Mouse (Mus musculus): ENCODE data around the gene Hist2h3b. TPM values are rescaled to one million over a fixed set of nuclear protein-coding genes. Genes with fewer than 3 reads are reported as not detected.

Gene Hist2h3b
- total and polyA plus RNA-seq, 3 experiments = 12.1 to 1,421 (median 39.4) TPM

- H3K27ac ChIP-seq (ENCODE audit: insufficient read depth, low read depth) = no peak overlapping the region
- no peak overlapping the region for H3K4me2 ChIP-seq (ENCODE audit: insufficient read depth, low read depth, poor library complexity, severe bottlenecking)
- H3K9ac ChIP-seq (ENCODE audit: insufficient read depth, low read depth) = no peak overlapping the region
- no peak for DNase-seq (ENCODE audit: extremely low read depth)
- peaks cover 3% of the 10 kb centered on the region for H3K9me3 ChIP-seq (replicated peaks; ENCODE audit: low read length)
- in situ Hi-C loops (cut with MboI; ENCODE audit: low pct_ligation_motif_present, low pct_unique_long_range_greater_than_20kb, low sequenced_read_pairs) = loop anchor here (25.0 kb wide), 1 partner anchor 238 kb away; the partner anchor contains the start of gene Hfe2
- no peak overlapping the region for H3K4me3 ChIP-seq (replicated peaks in 1 of 3; ENCODE audit: low read depth in 2 of 3, low read length in 2 of 3, poor library complexity in 1 of 3)
- peaks cover 26% of the 10 kb centered on the region for H3K27me3 ChIP-seq (replicated peaks)
- no peaks in the 10 kb centered on the region for H3K36me3 ChIP-seq (replicated peaks in 1 of 2; ENCODE audit: control insufficient read depth in 1 of 2, insufficient read depth in 1 of 2, low read length in 1 of 2)
- H3K4me1 ChIP-seq (ENCODE audit: control insufficient read depth in 1 of 2, insufficient read depth in 2 of 2) = peaks cover 10 to 15% of the 10 kb centered on the region in 2 experiments
- no peaks in the 10 kb centered on the region for H3K79me2 ChIP-seq (replicated peaks; ENCODE audit: control insufficient read depth, extremely low read depth, insufficient read depth, poor library complexity, severe bottlenecking)
- dilution Hi-C loops (cut with MboI; ENCODE audit: extremely low pct_ligation_motif_present, extremely low pct_unique_long_range_greater_than_20kb, low sequenced_read_pairs) = no loop called here
- TF ChIP-seq MAZ (IDR thresholded peaks at IDR 0.05; ENCODE audit: low read depth, low read length) = no peak
These were observed 31.1 kb downstream of the Hist2h3b start for GRCm38 (mm10) chr3:96299562-96299961.

- in situ Hi-C loops (cut with MboI; ENCODE audit: low pct_ligation_motif_present, low pct_unique_long_range_greater_than_20kb, low sequenced_read_pairs) = no loop called here
- Histone ChIP-seq H3K4me1 (ENCODE audit: control insufficient read depth in 1 of 2, insufficient read depth in 2 of 2) (peaks cover 10 to 15% of the 10 kb centered on the region in 2 experiments), H3K27me3 (replicated peaks) (peaks cover 24% of the 10 kb centered on the region), H3K4me2 (ENCODE audit: insufficient read depth, low read depth, poor library complexity, severe bottlenecking) (peak overlapping the region; percentile 78), H3K27ac (ENCODE audit: insufficient read depth, low read depth) (no peak overlapping the region), H3K9ac (ENCODE audit: insufficient read depth, low read depth) (peak overlapping the region; percentile 57), H3K36me3 (replicated peaks in 1 of 2; ENCODE audit: control insufficient read depth in 1 of 2, insufficient read depth in 1 of 2, low read length in 1 of 2) (no peaks in the 10 kb centered on the region), H3K9me3 (replicated peaks; ENCODE audit: low read length) (peaks cover 3% of the 10 kb centered on the region), H3K79me2 (replicated peaks; ENCODE audit: control insufficient read depth, extremely low read depth, insufficient read depth, poor library complexity, severe bottlenecking) (no peaks in the 10 kb centered on the region), H3K4me3 (replicated peaks in 1 of 3; ENCODE audit: low read depth in 2 of 3, low read length in 2 of 3, poor library complexity in 1 of 3) (peak overlapping the region; percentile 57 to 64 (median 62))
- dilution Hi-C loops (cut with MboI; ENCODE audit: extremely low pct_ligation_motif_present, extremely low pct_unique_long_range_greater_than_20kb, low sequenced_read_pairs) = no loop called here
- DNase-seq (ENCODE audit: extremely low read depth) = peak; percentile 51
- TF ChIP-seq NELFE (IDR thresholded peaks at IDR 0.05; ENCODE audit: low read depth, low read length) (no peak), KAT2A (IDR thresholded peaks at IDR 0.05; ENCODE audit: insufficient replicate concordance, low read length) (no peak), E2F4 (IDR thresholded peaks at IDR 0.05; ENCODE audit: insufficient replicate concordance, low read depth, low read length) (0 out of 2 replicates have a peak, but pooled peaks have one; percentile 16), ZNF384 (IDR thresholded peaks at IDR 0.05; ENCODE audit: low read depth, low read length) (no peak), MAFK (IDR thresholded peaks at IDR 0.05; ENCODE audit: insufficient replicate concordance, low read length) (peak; percentile 99), GABPA (IDR thresholded peaks at IDR 0.05; ENCODE audit: insufficient replicate concordance, low read depth, low read length) (no peak), USF1 (IDR thresholded peaks at IDR 0.05; ENCODE audit: low read depth, low read length) (no peak), ETS1 (conservative IDR thresholded peaks at IDR 0.05; ENCODE audit: low read depth, low read length) (peak; percentile 54), USF2 (conservative IDR thresholded peaks at IDR 0.05; ENCODE audit: low read depth, low read length) (no peak), MAZ (IDR thresholded peaks at IDR 0.05; ENCODE audit: low read depth, low read length) (0 out of 2 replicates have a peak, but pooled peaks have one; percentile 56), BHLHE40 (IDR thresholded peaks at IDR 0.05; ENCODE audit: low read depth, low read length) (peak; percentile 31), POLR2A (IDR thresholded peaks at IDR 0.05; ENCODE audit: low read depth, low read length) (no peak), ZMIZ1 (IDR thresholded peaks at IDR 0.05; ENCODE audit: low read depth, low read length) (0 out of 2 replicates have a peak, but pooled peaks have one; percentile 44), ELF1 (IDR thresholded peaks at IDR 0.05; ENCODE audit: low read depth, low read length) (peak; percentile 61), POLR2AphosphoS2 (IDR thresholded peaks at IDR 0.05; ENCODE audit: low read depth, low read length) (no peak), NRF1 (IDR thresholded peaks at IDR 0.05; ENCODE audit: low read depth, low read length) (no peak), MXI1 (IDR thresholded peaks at IDR 0.05; ENCODE audit: low read depth, low read length) (peak; percentile 64), CTCF (conservative IDR thresholded peaks at IDR 0.05 in 1 of 2, IDR thresholded peaks at IDR 0.05 in 1 of 2; ENCODE audit: low read depth in 2 of 2, low read length in 2 of 2) (no peak), EP300 (IDR thresholded peaks at IDR 0.05; ENCODE audit: low read length) (peak; percentile 88), JUN (IDR thresholded peaks at IDR 0.05; ENCODE audit: insufficient read depth, low read depth, low read length) (no peak; the same call in 1 of the 2 replicates), MYC (IDR thresholded peaks at IDR 0.05; ENCODE audit: low read depth, low read length) (peak; percentile 39; the same call in 1 of the 2 replicates), HCFC1 (IDR thresholded peaks at IDR 0.05; ENCODE audit: low read depth, low read length) (no peak), ZC3H11A (IDR thresholded peaks at IDR 0.05; ENCODE audit: low read depth, low read length) (no peak), CHD2 (IDR thresholded peaks at IDR 0.05; ENCODE audit: low read length) (peak; percentile 40), UBTF (IDR thresholded peaks at IDR 0.05; ENCODE audit: low read depth, low read length) (no peak), CHD1 (IDR thresholded peaks at IDR 0.05; ENCODE audit: low read depth, low read length) (peak; percentile 79; the same call in 1 of the 2 replicates), MEF2A (IDR thresholded peaks at IDR 0.05; ENCODE audit: borderline replicate concordance, low read depth, low read length) (peak; percentile 39; the same call in 1 of the 2 replicates), SIN3A (IDR thresholded peaks at IDR 0.05; ENCODE audit: low read length) (peak; percentile 46; the same call in 1 of the 2 replicates), RCOR1 (conservative IDR thresholded peaks at IDR 0.05; ENCODE audit: low read depth, low read length) (peak; percentile 65; the same call in 1 of the 2 replicates), JUND (conservative IDR thresholded peaks at IDR 0.05; ENCODE audit: low read depth, low read length) (peak; percentile 37)
These were observed 32.5 kb downstream of the Hist2h3b start for GRCm38 (mm10) chr3:96300706-96301529.

Measured in CH12.LX (cell line).